Mouse (Mus musculus): ENCODE results near the gene Smagp. TPM values are rescaled to one million over a fixed set of nuclear protein-coding genes. Genes with fewer than 3 reads are reported as not detected.
"Not testable (repeated sequence)": the region's sequence is repeated elsewhere in the genome, so short reads cannot be mapped to it uniquely, and the experiment has no call there.

The Smagp gene
- polyA plus RNA-seq, 1 experiment: 94.8 TPM

DNA sequence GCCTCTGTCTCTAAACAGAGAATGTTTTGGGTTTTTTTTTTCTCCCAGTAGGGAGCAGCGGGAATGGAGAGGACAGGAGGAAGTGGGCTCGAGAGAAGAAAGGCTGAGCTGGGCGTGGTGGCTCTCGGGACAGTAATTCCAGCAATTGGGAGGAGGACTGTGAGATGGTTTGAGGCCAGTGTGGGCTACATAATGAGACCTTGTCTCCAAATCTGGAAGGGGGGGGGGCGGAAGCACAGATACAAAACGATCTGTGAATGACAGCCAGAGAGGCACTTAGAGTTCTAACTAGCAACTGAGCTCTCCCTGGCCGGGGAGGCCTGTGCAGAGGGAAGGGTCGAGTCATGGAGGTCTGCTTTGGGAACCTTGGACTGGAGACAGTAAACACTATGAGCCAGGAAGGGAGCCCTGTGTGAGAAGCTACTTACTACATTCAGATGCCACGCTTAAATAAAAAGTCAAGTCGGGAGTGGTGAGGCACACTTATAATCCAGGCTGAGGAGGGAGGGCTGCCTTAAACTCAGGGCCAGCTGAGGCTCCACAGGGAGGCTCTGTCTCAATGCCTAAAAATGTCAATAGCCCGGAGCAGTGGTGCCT, 8.9 kb downstream of the Smagp start:
- no peak for DNase-seq (ENCODE audit: low read depth)

DNA sequence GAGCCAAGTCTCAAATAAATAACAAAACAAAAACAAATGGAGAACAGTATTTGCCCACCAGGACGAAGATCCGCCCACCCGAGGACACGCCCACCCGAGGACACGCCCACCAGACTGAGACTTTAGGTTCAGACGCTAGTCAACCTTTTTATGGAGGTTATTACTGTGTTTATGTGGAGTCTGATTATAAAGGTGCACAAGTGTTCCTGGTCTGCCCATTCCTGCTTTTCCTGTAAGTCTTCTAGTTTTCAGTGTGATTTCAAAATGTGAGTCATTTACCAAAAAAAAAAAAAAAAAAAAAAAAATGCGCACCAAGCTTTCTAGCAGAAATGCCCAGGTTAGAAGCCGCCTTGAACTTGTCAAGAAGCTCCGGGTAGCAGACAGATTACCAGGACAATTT, 9.5 kb downstream of the Smagp start:
- no peak for DNase-seq (ENCODE audit: low read depth)

DNA sequence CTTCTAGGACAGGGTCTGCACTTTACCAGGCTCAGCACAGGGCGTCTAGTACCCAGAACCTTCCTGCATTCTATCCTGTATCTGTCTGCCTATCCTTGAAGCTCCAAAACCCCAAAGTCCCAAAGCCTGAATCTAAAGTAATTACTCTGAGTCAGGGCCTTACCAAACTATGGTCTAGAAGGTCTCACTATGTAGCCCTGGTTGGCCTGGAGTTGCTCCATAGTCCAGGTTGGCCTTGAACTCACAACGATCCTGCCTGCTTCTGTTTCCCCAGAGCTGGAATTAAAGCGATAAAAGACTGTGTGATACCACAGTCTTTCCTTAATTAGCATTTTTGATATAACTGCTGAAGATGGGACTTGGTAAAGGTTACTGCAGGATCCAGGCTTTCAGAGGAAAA, 12.3 kb downstream of the Smagp start:
- DNase-seq (ENCODE audit: low read depth): no peak

DNA sequence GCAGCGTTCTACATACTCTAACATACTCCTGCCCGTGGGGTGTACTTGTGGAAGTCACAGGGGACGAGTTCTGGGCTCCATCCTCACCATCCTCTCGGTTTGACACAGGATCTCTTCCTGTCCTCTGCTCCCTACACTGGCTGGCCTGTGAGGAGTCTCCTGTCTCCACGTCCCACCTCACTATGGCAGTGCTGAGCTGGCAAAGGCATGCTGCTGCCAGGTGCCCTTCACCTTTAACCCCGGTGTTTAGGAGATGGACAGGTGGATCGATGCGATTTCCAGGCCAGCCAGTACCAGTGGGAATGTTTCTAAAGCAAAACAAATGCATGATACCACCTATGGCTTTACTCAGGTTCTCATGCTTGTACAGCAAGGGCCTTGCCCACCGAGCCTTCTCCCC, 13.0 kb downstream of the Smagp start:
- no peak for DNase-seq (ENCODE audit: low read depth)

DNA sequence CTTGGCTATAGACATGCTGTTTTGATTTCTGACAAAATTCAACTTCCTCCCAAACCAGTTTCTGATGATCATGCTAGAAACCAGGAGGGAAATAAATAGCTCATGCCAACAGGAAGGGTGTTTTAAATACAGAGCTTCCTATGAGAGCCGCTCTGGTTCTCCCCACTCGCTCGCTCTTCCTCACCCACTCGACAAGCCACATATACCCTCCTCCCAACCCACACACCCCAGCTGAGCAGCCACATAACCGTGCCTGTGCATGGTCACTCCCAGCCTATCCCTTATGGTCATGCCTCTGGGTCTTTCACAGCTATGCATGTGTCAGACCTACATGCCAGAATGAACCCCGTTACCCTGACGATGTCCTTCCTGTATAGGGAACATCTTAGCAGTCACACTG, 14.6 kb downstream of the Smagp start:
- DNase-seq (ENCODE audit: low read depth): no peak

DNA sequence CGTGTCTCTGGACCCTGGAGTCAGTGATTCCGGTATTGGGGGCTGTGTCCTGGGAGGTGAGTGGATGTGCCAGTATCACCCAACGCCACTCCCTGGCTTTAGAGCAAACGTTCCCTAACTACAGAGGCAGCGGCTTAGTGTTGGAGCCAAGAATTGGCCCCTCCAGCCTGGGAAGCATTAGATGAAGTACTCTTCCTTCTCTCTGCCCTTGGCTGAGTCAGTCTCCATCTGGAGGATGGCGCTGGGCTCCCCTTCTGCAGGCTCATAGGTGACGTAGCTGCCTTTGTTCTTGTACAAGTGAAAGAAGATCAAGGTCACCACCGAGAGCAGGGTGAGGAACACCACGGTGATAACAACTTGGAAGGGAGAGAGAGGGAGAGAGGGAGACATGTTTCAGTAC, 15.1 kb downstream of the Smagp start:
- not testable (repeated sequence) for DNase-seq (ENCODE audit: low read depth)

DNA sequence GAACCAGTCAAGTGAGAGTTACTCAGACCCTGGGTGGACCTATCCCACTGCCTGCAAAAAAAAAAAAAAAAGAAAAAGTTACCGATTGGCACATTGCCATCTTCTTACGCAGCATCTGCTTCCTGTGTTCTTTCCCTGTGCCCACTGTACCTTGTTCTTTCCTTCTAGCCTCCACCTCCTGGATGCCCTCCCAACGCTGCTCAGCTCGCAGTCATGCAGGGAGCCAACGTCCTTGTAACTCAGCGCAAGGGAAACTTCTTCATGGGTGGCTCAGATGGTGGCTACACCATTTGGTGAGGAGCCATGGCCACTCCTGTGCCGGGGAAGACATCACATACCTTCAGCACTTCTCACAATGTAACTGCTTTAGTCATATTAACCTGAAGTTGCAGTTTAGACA, 17.5 kb downstream of the Smagp start:
- DNase-seq (ENCODE audit: low read depth): no peak

DNA sequence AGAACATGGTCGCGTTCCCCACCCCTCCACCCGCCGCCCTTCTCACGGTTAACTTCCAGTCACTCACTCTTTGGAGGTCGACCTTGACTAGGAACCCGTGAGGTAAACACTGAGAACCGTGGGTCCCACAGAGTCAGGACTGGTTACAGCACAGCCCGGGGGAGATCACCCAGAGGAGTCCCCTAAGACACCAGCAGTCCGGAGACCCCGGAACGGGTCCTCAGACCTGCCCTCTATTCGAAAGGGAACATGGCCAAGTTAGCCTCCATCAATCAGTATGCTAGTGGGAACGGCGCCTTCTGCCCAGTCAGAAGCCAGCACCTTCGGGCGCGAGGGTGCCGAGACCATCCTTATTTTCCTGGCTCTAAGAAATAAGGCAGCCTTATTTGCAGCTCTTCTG, 20.5 kb downstream of the Smagp start:
- DNase-seq (ENCODE audit: low read depth): no peak

DNA sequence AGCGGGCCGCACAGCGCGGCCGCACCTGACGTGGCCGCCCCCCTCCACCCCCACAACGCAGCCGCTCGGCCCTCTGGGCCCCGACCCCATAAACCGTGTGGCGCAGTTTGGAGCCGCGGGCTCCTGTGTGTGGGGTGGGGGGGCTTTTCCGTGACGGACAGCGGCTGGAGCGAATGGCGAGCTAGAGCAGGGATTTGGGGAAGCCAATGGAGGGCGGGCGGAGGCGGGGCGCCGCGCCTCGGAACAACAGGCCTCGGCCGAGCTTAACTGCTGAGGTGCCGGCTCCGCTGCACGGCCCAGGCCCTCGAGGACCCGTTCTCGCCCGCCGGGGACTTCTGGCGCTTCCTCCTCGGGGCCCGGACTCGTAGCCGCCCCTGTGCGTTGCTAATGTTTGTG, 20.9 kb downstream of the Smagp start:
- DNase-seq (ENCODE audit: low read depth): no peak

DNA sequence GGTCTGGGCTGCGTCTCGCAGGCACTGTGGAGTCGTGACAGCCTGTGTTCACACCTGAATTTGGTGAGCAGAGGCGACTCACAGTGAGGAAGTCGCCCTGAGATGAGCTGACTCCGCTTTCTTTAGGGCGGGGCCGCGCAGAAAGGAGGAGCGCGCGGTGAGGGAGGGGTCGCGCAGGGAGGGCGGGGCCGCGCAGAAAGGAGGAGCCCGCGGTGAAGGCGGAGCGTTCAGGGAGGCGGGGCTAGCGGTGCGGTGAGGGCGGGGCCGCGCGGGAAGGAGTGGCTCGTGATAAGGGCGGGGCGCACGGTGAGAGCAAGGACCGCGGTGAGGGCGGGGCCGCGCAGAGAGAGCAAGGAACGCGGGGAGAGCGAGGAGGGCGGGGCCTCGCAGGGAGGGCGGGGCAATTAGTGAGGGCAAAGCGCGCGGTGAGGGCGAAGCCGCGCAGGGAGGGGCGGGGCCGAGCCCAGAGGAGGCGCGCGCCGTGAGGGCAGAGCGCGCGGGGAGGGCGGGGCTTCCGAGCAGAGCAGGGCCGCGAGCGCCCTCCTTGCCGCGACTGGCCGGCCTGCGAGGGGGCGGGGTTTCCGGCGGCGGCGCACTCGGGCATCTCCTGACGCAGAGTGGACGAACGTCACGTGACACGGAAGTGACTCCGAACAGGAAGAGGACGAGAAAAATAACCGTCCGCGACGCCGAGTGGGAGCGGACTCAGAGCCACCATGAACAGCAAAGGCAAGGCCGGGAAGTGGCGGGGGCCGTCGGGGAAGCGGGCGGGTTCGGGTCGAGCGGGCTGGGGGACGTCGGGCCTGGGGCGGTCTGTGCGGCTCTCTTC, 21.5 kb downstream of the Smagp start, which contains the start of gene Dazap2:
Gene Dazap2 (plus strand): TSS at position 354 of the 829 bp plus-strand sequence.
- no peak for DNase-seq (ENCODE audit: low read depth)

DNA sequence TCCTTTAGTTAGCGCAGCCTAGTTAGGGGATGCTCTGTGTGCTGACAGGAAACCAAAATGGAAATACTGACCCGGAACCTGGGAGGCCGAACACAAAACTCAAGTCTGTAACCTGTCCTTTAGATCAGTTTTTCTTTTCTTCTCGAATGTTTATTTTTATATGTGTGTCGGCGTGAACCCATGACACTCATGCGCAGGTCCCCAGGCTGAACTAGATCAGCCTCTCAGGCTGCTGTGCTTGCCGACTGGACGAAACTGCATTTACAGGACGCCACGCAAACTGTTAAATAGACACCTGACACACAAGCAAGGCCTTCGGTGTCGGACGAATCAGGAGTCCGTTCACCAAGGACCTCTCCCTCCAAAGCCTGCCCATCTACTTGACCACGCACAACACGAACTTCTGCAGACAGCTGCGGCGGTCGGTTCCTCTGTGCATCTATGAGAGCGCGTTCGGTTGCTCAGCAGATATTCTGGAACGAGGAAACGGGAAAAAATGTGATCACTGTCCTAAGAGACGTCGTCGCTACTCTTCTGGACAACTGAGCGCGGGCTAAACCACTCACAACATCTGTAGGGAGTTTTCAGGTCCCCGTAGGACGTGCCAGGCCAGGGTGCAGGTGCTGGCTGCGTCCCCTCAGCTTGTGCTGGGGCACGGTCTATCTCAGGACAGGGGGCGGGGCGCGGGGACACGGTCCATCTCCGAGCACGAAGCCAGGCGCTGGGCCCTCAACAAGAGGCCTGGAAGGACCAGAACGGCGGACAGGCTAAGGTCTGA, 22.3 kb downstream of the Smagp start:
- no peak for DNase-seq (ENCODE audit: low read depth)

DNA sequence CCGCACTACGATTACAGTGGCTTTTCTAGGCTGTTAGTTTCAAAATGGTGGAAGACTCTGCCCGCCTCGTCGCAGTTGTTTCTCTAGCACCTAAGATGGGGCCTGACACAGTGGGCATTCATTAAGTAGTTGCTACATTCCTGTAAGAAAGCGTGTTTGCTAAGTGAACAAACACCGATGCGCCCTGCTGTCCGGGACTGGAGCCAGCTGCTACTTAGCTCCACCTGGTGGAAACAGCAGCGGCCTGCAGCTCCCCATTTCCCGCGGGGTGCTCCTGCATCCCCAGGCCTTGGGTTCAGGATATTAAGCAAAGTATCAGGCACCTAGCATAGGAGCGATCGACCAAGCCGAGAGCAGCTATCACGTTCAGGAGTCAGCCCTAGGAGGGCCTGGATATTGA, 23.2 kb downstream of the Smagp start:
- no peak for DNase-seq (ENCODE audit: low read depth)

DNA sequence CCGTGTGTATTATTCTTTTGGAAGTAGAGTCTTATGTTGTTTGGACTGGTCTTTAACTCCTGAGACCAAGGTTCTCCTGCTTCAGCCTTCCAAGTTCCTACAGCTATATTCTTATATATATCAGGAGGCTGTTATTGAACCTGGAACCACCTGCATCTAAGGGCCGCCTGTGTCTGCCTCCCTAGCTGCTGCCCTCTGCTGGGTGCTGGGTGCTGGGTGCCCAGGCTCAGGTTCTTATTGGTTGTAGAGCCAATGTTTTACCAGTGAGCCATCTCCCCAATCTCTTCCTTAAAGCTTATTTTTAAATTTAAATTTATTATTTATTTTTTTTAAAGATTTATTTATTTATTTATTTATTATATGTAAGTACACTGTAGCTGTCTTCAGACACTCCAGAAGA, 24.3 kb downstream of the Smagp start:
- DNase-seq (ENCODE audit: low read depth): no peak

DNA sequence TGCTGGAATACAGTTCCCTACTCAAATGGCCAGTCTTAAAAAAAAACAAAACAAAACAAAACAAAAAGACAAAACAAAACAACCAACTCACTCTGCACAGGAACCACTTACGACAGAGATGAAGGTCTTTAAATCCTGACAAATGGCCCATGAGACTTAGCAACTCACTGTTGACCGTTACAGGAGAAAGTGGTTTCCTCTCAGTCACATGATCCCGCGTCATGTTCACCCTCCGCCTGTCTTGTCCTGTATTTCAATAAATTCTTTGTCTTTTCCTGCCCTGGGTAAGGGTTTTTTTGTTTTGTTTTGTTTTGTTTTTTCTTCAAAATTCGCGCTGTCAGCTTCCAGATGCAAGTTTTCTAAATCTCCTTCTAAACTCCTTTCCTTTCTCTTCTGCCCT, 24.8 kb downstream of the Smagp start:
- DNase-seq (ENCODE audit: low read depth): no peak

DNA sequence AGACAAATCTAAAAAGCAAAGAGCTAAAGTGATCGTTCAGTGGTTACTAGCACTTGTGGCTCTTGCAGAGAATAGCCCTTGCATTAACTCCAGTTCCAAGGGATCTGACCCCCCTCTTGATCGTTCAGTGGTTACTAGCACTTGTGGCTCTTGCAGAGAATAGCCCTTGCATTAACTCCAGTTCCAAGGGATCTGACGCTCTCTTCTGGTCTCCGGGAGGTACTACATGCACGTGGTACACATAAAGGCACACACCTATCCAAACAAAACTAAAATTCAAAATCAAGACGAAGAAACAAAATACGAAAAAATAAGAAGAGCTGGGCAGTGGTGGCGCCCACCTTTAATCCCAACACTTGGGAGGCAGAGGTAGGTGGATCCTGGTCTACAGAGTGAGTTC, 30.1 kb downstream of the Smagp start:
- DNase-seq (ENCODE audit: low read depth): not testable (repeated sequence)

DNA sequence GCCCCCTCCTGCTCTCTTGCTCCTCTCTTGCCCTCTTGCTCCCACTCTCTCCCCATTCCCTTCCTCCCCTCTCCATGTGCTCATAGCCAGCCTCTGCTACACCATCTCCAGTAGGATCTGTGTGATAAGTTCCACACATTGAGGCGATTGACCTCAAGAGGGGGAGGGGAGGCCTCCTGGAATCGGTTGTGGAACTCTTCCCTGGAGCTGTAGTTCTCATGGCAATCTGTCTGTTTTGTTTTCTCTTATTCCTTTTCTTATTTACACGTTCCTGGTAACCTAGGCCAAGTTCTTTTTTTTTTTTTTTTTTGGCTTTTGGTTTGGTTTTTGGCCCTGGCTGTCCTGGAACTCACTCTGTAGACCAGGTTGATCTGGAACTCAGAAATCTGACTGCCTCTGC, 35.1 kb downstream of the Smagp start:
- DNase-seq (ENCODE audit: low read depth): no peak

DNA sequence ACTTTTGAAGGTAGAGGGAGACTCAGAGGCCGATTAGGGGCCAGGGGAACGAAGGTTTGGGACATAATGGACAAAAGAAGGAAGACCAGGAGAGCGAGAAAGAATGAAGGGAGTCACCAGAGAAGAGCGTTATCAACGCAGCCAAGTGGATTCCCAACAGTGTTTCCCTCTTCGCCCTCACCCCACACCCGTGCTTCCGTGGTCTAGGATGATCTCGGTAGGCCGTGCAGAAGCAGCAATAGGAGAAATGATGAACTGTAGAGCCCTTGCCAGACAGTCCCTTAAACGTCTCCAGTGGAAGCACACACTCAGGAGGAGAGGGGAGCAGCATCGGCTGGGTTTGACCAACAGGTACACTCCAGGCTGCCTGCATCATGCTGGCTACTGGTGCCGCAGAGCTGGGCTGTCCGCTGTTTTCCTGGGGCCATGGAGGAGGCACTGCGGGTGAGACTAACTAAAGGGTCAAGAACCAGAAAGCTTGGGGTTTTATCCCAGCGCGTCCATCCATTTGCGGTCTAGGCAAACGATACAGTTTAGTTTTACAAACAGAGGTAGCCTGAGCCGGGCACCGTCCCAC, 36.0 kb downstream of the Smagp start:
- DNase-seq (ENCODE audit: low read depth): no peak

DNA sequence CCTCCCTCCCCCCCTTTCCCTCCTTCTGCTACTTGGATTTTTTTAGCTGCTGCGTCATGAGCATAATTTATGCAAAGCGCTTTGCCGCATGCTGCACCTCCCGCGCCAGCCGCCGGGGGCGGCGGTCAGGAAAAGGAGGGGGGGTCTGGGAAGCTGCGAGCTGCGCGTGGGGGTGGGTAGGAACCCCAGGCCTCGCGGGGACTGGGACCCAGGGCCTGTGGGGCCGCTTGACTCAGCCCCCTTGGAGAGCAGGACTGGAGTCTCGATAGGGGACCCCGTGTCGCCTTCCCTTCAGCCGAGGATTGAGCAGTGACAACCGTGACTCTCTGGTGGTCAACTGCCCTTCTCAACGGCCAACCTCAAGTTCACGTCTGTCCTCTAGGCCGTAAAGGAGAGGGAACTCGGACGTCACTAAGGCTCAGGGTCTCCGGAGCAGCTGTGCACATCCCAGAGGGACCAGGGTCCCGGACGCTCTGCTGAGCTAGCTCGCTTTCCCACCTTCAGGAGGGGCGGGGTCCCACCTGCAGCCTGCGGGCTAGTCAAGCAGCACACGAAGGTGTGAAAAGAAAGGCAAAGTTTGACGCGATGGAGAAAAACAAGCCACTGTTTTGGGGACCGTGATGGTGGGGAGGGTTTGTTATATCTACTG, 36.6 kb downstream of the Smagp start:
- DNase-seq (ENCODE audit: low read depth): no peak

DNA sequence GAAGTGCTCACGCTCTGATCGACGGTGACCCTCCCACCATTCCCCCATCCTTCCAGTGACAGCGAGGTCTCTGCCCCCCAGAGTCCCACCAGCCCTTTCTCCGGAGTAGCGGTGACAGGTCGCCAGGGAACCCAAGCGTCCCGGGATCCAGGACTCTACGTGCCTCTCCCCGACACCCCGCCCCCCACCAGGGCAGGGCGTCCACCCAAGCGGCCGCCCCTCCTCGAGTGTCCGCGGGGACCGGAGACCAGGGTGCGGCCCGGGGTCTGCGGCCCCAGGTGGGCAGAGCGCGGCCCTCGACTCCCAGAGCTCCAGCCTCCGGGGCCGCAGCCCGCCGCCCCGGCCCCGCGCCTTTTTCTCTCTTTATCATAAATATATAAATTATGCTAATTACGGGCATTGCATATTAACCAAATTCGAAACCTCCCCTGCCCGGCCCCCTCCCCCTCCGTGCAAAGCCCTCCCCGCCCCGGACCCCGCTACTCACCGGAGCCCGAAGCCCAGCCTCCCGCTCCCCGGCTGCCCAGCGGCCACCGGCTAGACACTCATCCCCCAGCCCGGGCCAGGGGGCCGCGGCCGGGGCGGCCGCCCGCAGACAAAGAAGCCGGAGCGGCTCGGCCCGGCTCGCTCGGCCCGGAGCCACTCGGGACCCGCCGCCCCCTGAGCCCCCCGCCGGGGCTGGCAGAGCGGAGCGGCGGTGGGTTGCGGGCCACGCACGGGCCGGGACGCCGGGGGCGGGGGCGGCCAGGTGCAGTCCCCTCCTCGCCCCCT, 37.3 kb downstream of the Smagp start, which contains the start of gene Pou6f1:
Gene Pou6f1 (minus strand): TSS at position 709 of the 771 bp plus-strand sequence.
- no peak for DNase-seq (ENCODE audit: low read depth)

DNA sequence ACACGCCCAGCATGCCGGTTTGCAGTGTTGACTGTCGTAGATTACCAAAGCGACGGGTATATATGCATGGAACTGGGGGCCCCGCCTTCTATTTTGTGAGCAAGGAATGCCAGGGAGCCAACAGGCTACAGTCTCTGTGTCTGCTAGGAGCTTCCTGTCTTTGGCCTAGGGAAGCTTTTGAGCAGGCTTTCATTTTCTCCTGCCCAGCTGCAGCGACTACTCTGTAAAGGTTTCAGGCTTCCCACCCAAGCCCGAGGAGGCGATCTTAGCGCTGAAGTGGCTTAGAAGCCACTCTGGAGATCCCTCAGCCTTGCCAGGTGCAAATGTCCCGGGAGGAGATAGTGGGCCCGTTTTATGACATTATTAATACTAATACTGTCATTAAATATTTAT, 37.9 kb downstream of the Smagp start:
- no peak for DNase-seq (ENCODE audit: low read depth)

DNA sequence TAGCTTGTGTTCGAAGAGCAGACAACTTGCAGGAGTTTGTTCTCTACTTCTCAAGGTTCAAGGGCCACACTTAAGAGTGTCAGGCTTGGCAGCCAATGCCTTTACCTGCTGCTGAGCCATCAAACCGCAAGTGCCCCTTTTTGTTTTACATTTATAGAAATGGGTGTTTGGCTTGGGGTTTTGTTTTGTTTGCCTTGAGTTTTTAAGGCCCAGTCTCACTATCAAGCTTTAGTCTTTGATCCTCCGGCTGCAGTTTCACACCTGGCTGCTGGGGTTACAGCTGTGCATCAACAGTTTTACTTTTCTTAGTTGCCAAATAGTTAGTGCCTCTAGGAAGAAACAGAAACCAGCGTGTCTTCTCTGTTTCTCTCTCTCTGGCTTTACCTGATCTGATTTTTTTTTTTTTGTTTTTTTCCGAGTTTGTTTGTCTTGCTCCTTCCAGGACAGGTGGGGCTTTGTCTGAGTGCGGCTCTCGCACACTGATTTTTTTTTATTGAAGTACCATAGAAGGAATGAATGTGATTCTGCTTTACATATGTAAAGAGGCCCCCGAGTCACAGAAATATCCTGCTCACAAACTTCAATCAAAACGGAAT, 38.4 kb downstream of the Smagp start:
- DNase-seq (ENCODE audit: low read depth): no peak
